ENCODE assay signal across 11 mouse cellular contexts in genomic region chr4:57780833-57781641, GRCm38 (mm10).
DNase-seq lines count a peak whose midpoint lies in the region; ATAC-seq and TF ChIP-seq lines count a peak whose summit lies in the region.
"Had no signal": no experiment of that assay in that cellular context is flagged by ENCODE, and none has a peak within 500 bp of the region (broad histone marks: within the 10 kb centered on the region; RNA-seq: fewer than 3 reads in every experiment).

No protein-coding gene starts in this region.

- 0 out of 2 replicates have a peak overlapping the region, but pooled peaks have one; percentile 1 for H3K4me2 ChIP-seq in heart, embryonic 14.5 days (ENCODE audit: low read length)
- H3K4me2 ChIP-seq in forebrain, postnatal 0 days (ENCODE audit: low read depth): no peak overlapping the region
- H3K4me2 ChIP-seq in midbrain, embryonic 15.5 days: peak overlapping the region; percentile 27; the same call in 1 of the 2 replicates

- ATAC-seq in heart, embryonic 14.5 days (ENCODE audit: insufficient number of reproducible peaks, insufficient read depth, low FRiP score, low read depth): no peak
- ATAC-seq in forebrain, postnatal 0 days: peak; percentile 14; the same call in 1 of the 2 replicates
- ATAC-seq in midbrain, embryonic 15.5 days (replicated peaks): peak; percentile 40; the same call in 1 of the 2 replicates

- no peak overlapping the region for H3K9ac ChIP-seq in heart, embryonic 14.5 days (ENCODE audit: low read length)
- H3K9ac ChIP-seq in forebrain, postnatal 0 days: no peak overlapping the region
- H3K9ac ChIP-seq in midbrain, embryonic 15.5 days: no peak overlapping the region
- H3K9ac ChIP-seq: liver, embryonic 14.5 days had no signal

- H3K4me1 ChIP-seq in heart, embryonic 14.5 days (ENCODE audit: control insufficient read depth in 2 of 2, insufficient read depth in 2 of 2, low read length in 2 of 2): peaks cover 23 to 38% of the 10 kb centered on the region in 2 experiments
- H3K4me1 ChIP-seq in forebrain, postnatal 0 days (ENCODE audit: insufficient read depth): peaks cover 7% of the 10 kb centered on the region; the same call in 1 of the 2 replicates
- H3K4me1 ChIP-seq in midbrain, embryonic 15.5 days: peaks cover 26% of the 10 kb centered on the region
- H3K4me1 ChIP-seq in kidney, adult 2 months (ENCODE audit: control insufficient read depth, insufficient read depth, low read length): peaks cover 2% of the 10 kb centered on the region; the same call in 1 of the 2 replicates

- H3K27ac ChIP-seq in heart, embryonic 14.5 days (replicated peaks in 1 of 2; ENCODE audit: control insufficient read depth in 1 of 2, insufficient read depth in 1 of 2, low read depth in 2 of 2, low read length in 2 of 2): no peak overlapping the region
- no peak overlapping the region for H3K27ac ChIP-seq in forebrain, postnatal 0 days (ENCODE audit: low read depth, low read length)
- no peak overlapping the region for H3K27ac ChIP-seq in midbrain, embryonic 15.5 days
- H3K27ac ChIP-seq in kidney, adult 2 months (ENCODE audit: insufficient read depth, low read depth, low read length): no peak overlapping the region
- H3K27ac ChIP-seq: liver, embryonic 14.5 days had no signal

- TF ChIP-seq POLR2A in kidney, adult 2 months (IDR thresholded peaks at IDR 0.05; ENCODE audit: low read depth, low read length): no peak

- WGBS in heart, embryonic 14.5 days: 29% methylated on average over 20 of the region's 20 CpGs
- WGBS in forebrain, postnatal 0 days: 7% methylated on average over 20 of the region's 20 CpGs
- 2% methylated on average over 20 of the region's 20 CpGs for WGBS in midbrain, embryonic 15.5 days
- WGBS in kidney, adult 2 months: 41% methylated on average over 20 of the region's 20 CpGs

- no peak for DNase-seq in heart, postnatal 36 days
- DNase-seq in WW6 (ENCODE audit: low read depth, low spot score): peak; percentile 77
- DNase-seq in forebrain, postnatal 0 days: peak; percentile 8
- no peak for DNase-seq in urinary bladder, adult 2 months (ENCODE audit: low spot score)
- DNase-seq in thymus, adult 18-20 months: no peak
- DNase-seq in kidney, adult 2 months: no peak
- DNase-seq: cerebellum, adult 11 months; right cerebral cortex, postnatal 25 days had no signal

- no peaks in the 10 kb centered on the region for H3K27me3 ChIP-seq in heart, embryonic 14.5 days (ENCODE audit: control insufficient read depth, insufficient read depth, low read length)
- H3K27me3 ChIP-seq in forebrain, postnatal 0 days (ENCODE audit: insufficient read depth, low read length): no peaks in the 10 kb centered on the region
- no peaks in the 10 kb centered on the region for H3K27me3 ChIP-seq in midbrain, embryonic 15.5 days (replicated peaks)
- H3K27me3 ChIP-seq in kidney, adult 2 months (replicated peaks; ENCODE audit: control insufficient read depth, insufficient read depth, low read length): no peaks in the 10 kb centered on the region

- no peaks in the 10 kb centered on the region for H3K36me3 ChIP-seq in heart, embryonic 14.5 days (ENCODE audit: control insufficient read depth, insufficient read depth, low read length)
- H3K36me3 ChIP-seq in forebrain, postnatal 0 days (ENCODE audit: insufficient read depth): no peaks in the 10 kb centered on the region
- no peaks in the 10 kb centered on the region for H3K36me3 ChIP-seq in midbrain, embryonic 15.5 days (replicated peaks)
- no peaks in the 10 kb centered on the region for H3K36me3 ChIP-seq in kidney, adult 2 months (ENCODE audit: control insufficient read depth, insufficient read depth, low read length)

- TF ChIP-seq CTCF in forebrain, postnatal 0 days (IDR thresholded peaks at IDR 0.05; ENCODE audit: low read depth): no peak
- TF ChIP-seq CTCF in kidney, adult 2 months (conservative IDR thresholded peaks at IDR 0.05; ENCODE audit: insufficient read depth, insufficient read length, low read depth, low read length): no peak

- intact Hi-C loops in heart, postnatal 36 days (cut with DNase I): loop anchor here (5.0 kb wide), 2 partner anchors 81 to 101 kb away; no protein-coding TSS in a partner anchor

- H3K9me3 ChIP-seq in heart, embryonic 14.5 days (ENCODE audit: control insufficient read depth, low read length): no peaks in the 10 kb centered on the region
- no peaks in the 10 kb centered on the region for H3K9me3 ChIP-seq in forebrain, postnatal 0 days (ENCODE audit: low read length)
- no peaks in the 10 kb centered on the region for H3K9me3 ChIP-seq in midbrain, embryonic 15.5 days

- H3K4me3 ChIP-seq in heart, embryonic 14.5 days (ENCODE audit: control insufficient read depth in 1 of 2, insufficient read depth in 1 of 2, low read depth in 1 of 2, low read length in 2 of 2): no peak overlapping the region
- H3K4me3 ChIP-seq in forebrain, postnatal 0 days (ENCODE audit: low read depth, low read length): no peak overlapping the region
- no peak overlapping the region for H3K4me3 ChIP-seq in midbrain, embryonic 15.5 days
- H3K4me3 ChIP-seq in kidney, adult 2 months (ENCODE audit: insufficient read depth, low read depth, low read length): no peak overlapping the region

Comparison
In these comparisons a context has a peak if more than half of its experiments do, and no peak if none do; other contexts are left out.
1. DNase-seq: peak in WW6 (single experiment) and forebrain, postnatal 0 days (single experiment); none in heart, postnatal 36 days (0 of 2), urinary bladder, adult 2 months (single experiment), thymus, adult 18-20 months (0 of 2) and kidney, adult 2 months (single experiment).